Mouse (Mus musculus): ENCODE data around the gene Kat8. TPM values are rescaled to one million over a fixed set of nuclear protein-coding genes. Genes with fewer than 3 reads are reported as not detected.
A peak's percentile ranks its signal among the peaks of the same experiment; 100 is the strongest.
"Not testable (repeated sequence)": the region's sequence is repeated elsewhere in the genome, so short reads cannot be mapped to it uniquely, and the experiment has no call there.

Kat8 gene
- polyA plus RNA-seq, 1 experiment from 2014 or later = 51.2 TPM

DNA sequence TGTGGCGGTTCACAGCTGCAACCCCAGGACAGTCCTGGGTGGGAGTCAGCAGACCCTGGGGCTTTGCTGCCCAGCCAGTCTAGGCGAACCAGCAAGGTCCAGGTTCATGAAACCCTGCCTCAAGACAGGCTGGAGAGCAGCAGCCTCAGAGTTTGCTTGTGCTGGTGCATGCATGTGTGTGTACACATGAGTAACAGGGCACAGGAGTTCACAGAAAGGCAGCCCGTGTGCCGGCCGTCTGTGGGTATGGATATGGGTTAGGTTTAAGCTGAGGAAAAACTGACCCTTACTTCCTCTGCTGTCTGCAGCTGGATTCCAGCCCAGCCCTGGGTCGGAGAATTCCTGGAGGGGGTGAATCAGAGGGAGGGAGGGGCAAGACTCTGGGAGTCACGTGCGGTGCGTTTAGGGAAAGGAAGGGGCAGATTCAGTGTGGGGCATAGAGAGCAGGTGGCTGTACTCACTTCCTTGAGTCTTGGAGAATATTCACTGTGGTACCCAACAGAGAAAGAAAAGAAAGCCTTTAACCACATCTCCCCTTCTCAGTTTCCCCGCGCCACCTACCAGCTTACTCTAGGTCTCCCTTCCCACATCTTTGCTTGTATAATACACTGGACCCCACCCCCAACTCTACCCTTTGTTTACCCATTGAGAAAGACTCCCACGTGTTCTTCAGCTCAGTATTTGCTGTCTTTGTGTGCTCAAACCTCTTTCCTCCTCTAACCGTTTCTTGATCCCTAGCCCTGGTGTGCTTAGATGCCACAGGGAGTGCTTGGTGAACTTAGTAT lies 19.2 kb downstream of the Kat8 start:
- DNase-seq (no peak), ATAC-seq (ENCODE audit: low FRiP score, low TSS enrichment) (no peak)
- no peak overlapping the region for H3K4me3 ChIP-seq (replicated peaks; ENCODE audit: low read depth, low read length)
- H3K27ac ChIP-seq (replicated peaks; ENCODE audit: low read depth, low read length) = no peak overlapping the region
- 0 out of 2 replicates have a peak, but pooled peaks cover 8% of the 10 kb centered on the region for H3K4me1 ChIP-seq (ENCODE audit: control insufficient read depth, insufficient read depth, low read length)
- WGBS = 33% methylated on average over 13 of the region's 13 CpGs
- H3K9me3 ChIP-seq (ENCODE audit: control insufficient read depth, low read length) = no peaks in the 10 kb centered on the region
- peaks cover 17% of the 10 kb centered on the region for H3K27me3 ChIP-seq (ENCODE audit: control insufficient read depth, insufficient read depth, low read length)
- H3K9ac ChIP-seq (replicated peaks; ENCODE audit: low read length) = no peak overlapping the region
- H3K36me3 ChIP-seq (ENCODE audit: control insufficient read depth, insufficient read depth, low read length) = peaks cover 10% of the 10 kb centered on the region; the same call in 1 of the 2 replicates
- H3K4me2 ChIP-seq (ENCODE audit: low read length) = no peak overlapping the region

DNA sequence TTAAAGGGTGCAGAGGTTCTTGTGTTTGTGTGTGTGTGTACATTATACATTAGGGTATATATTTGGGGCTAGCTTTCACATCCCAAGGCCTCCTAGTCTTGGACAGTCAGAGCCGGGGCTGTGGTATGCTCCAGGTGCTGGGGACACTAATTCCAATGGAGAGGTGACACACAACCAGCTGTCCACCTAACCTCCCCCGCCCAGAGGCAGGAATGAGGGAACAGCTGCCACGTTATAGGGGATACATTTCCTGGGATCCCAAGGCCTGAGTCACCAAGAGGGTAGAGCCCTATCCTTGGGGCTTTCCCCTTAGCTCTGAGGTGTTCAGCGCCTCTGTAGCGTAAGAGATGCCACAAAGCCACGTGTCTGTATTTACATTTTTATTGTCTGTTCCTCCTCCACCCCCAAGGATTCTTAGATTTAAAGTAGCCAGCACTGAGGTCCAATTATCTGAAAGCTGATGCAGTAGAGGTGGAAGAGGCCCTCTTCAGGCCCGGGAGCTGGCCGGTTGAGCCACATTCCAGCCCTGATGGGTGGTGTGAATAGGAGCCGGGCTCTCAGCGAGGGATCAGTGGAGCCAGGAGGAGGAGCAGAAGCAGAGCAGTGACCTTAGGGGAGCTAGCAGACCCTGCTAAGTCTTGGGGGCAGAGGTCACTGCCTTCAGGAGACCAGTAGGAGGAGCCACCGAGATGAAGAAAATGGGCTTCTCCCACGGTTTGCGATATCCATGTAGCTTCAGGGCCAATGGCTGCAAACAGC lies 20.1 kb downstream of the Kat8 start:
- no peak overlapping the region for H3K4me3 ChIP-seq (replicated peaks; ENCODE audit: low read depth, low read length)
- 0 out of 2 replicates have a peak, but pooled peaks cover under 1% of the 10 kb centered on the region for H3K36me3 ChIP-seq (ENCODE audit: control insufficient read depth, insufficient read depth, low read length)
- WGBS = 13% methylated on average over 13 of the region's 13 CpGs
- ATAC-seq (ENCODE audit: low FRiP score, low TSS enrichment) (no peak), DNase-seq (no peak)
- H3K4me2 ChIP-seq (ENCODE audit: low read length) = no peak overlapping the region
- no peak overlapping the region for H3K27ac ChIP-seq (replicated peaks; ENCODE audit: low read depth, low read length)
- H3K27me3 ChIP-seq (ENCODE audit: control insufficient read depth, insufficient read depth, low read length) = peaks cover 17% of the 10 kb centered on the region
- no peaks in the 10 kb centered on the region for H3K9me3 ChIP-seq (ENCODE audit: control insufficient read depth, low read length)
- H3K9ac ChIP-seq (replicated peaks; ENCODE audit: low read length) = no peak overlapping the region
- 0 out of 2 replicates have a peak, but pooled peaks cover 8% of the 10 kb centered on the region for H3K4me1 ChIP-seq (ENCODE audit: control insufficient read depth, insufficient read depth, low read length)

DNA sequence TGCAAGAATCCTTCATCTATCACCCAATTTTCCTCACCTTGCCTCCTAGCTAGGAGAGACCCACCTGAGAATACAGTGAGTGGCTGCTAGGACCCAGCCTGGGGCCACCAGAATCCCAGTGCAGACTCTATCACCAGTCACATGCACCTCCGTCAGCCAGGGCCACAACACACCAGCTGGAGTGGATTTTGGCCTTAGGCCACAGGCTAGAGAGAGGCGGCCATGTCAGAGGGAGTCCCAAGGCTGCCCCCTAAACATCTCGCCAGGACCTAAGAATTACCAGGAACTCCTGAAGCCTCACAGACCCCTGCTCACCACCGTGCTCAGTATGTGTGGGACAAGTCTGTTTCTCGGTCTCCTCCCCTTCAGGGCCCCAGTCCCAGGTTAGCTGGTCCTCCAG lies 21.8 kb downstream of the Kat8 start:
- H3K27ac ChIP-seq (replicated peaks; ENCODE audit: low read depth, low read length) = no peak overlapping the region
- WGBS = 89% methylated on average over 5 of the region's 5 CpGs
- no peaks in the 10 kb centered on the region for H3K36me3 ChIP-seq (ENCODE audit: control insufficient read depth, insufficient read depth, low read length)
- H3K9me3 ChIP-seq (ENCODE audit: control insufficient read depth, low read length) = no peaks in the 10 kb centered on the region
- H3K4me3 ChIP-seq (replicated peaks; ENCODE audit: low read depth, low read length) = no peak overlapping the region
- ATAC-seq (ENCODE audit: low FRiP score, low TSS enrichment) (no peak), DNase-seq (no peak)
- H3K4me1 ChIP-seq (ENCODE audit: control insufficient read depth, insufficient read depth, low read length) = 0 out of 2 replicates have a peak, but pooled peaks cover 8% of the 10 kb centered on the region
- no peak overlapping the region for H3K9ac ChIP-seq (replicated peaks; ENCODE audit: low read length)
- H3K27me3 ChIP-seq (ENCODE audit: control insufficient read depth, insufficient read depth, low read length) = peaks cover 10% of the 10 kb centered on the region; the same call in 1 of the 2 replicates
- H3K4me2 ChIP-seq (ENCODE audit: low read length) = no peak overlapping the region

DNA sequence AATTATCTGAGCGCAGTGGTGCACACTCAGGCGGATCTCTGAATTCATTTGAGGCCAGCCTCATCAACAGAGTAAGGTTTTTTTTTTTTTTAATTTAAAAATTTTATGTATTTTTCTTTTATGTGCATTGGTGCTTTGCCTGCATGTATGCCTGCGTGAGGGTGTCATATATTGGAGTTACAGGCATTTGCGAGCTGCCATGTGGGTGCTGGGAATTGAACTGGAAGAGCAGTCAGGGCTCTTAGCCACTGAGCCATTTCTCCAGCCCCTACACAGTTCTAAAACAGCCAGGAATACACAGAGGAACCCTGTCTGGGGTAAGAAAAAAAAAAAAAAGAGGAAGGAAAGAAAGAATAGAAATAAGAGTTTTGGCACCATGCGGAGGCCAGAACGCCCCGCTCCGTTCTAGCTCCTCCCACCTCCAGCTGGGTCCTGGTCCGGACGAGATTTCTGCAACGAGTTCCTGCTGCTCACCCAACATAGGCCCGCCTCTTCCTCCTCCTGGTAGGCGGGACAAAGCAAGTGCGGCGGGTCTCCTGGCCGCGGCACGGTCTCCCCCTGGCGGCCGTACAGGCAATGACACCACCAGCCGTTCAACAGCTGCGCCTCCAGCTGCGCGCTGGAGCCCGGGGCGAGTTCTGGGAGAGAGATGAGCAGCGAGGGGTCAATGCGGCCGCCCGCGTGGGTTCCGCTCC lies 22.9 kb downstream of the Kat8 start:
- peak overlapping the region; percentile 79 for H3K27ac ChIP-seq (replicated peaks; ENCODE audit: low read depth, low read length)
- no peaks in the 10 kb centered on the region for H3K9me3 ChIP-seq (ENCODE audit: control insufficient read depth, low read length)
- H3K4me3 ChIP-seq (replicated peaks; ENCODE audit: low read depth, low read length) = peak overlapping the region; percentile 69
- WGBS = 7% methylated on average over 32 of the region's 32 CpGs
- ATAC-seq (ENCODE audit: low FRiP score, low TSS enrichment) = peak; percentile 95
- 0 out of 2 replicates have a peak, but pooled peaks cover 8% of the 10 kb centered on the region for H3K4me1 ChIP-seq (ENCODE audit: control insufficient read depth, insufficient read depth, low read length)
- H3K27me3 ChIP-seq (ENCODE audit: control insufficient read depth, insufficient read depth, low read length) = no peaks in the 10 kb centered on the region
- H3K9ac ChIP-seq (replicated peaks; ENCODE audit: low read length) = peak overlapping the region; percentile 77
- no peaks in the 10 kb centered on the region for H3K36me3 ChIP-seq (ENCODE audit: control insufficient read depth, insufficient read depth, low read length)
- DNase-seq = peak; percentile 97
- peak overlapping the region; percentile 92 for H3K4me2 ChIP-seq (ENCODE audit: low read length)

DNA sequence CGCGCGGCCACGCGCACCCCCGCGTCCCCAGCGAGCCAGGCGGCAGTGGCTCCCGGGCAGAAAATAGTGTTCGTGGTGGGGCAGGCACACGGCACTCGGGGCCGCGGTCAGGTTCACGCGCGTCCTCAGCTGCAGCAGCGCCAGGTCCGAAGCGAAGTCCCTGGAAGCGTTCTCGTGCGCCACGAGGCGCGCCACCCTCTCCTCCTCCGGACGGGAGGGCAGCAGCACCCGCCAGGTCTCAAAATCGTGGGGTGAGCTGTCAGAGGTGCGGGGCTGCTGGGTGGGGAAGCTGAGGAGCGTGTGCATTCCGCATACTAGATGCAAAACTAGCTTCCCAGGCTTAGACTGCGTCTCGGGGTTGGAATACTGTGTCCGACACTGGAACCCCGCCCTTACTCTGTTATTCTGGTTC lies 23.4 kb downstream of the Kat8 start:
- peak overlapping the region; percentile 79 for H3K27ac ChIP-seq (replicated peaks; ENCODE audit: low read depth, low read length)
- 0 out of 2 replicates have a peak, but pooled peaks cover 8% of the 10 kb centered on the region for H3K4me1 ChIP-seq (ENCODE audit: control insufficient read depth, insufficient read depth, low read length)
- DNase-seq (no peak), ATAC-seq (ENCODE audit: low FRiP score, low TSS enrichment) (no peak; the same call in none of the 2 replicates)
- H3K36me3 ChIP-seq (ENCODE audit: control insufficient read depth, insufficient read depth, low read length) = no peaks in the 10 kb centered on the region
- H3K4me2 ChIP-seq (ENCODE audit: low read length) = peak overlapping the region; percentile 92
- under 1% methylated on average over 37 of the region's 38 CpGs for WGBS
- peak overlapping the region; percentile 69 for H3K4me3 ChIP-seq (replicated peaks; ENCODE audit: low read depth, low read length)
- H3K9me3 ChIP-seq (ENCODE audit: control insufficient read depth, low read length) = no peaks in the 10 kb centered on the region
- no peaks in the 10 kb centered on the region for H3K27me3 ChIP-seq (ENCODE audit: control insufficient read depth, insufficient read depth, low read length)
- peak overlapping the region; percentile 77 for H3K9ac ChIP-seq (replicated peaks; ENCODE audit: low read length)

DNA sequence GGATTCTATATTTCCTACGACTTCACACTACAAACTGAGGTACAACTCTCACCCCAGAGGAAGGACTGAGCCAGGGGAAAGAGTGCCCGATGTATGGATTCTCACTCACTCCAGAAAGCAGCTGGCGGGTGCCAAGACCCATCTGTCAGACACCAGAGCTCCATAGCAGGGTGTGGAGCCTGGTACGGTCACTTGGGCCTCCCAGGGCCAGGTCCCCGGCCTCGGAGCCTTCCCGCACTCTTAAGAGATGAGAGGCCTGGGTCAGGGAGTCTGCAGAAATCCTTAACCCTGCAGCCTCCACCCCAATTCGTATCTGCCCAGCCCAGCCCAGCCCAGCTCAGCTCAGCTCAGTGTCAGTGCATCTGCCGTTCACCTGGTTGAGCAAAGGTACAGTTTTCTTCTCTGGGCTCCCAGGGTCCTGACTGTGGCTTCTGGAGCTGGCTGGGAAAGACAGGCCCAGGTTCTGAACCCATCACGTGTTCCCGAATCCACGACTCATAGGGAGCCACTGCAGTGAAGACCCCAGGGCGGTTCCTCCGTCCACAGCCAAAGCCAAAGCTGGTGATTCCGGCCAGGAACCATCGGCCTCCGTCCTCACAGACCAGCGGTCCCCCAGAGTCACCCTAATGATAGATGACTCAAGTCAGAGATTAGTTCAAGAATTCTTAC lies 24.0 kb downstream of the Kat8 start:
- Histone ChIP-seq H3K27ac (replicated peaks; ENCODE audit: low read depth, low read length) (peak overlapping the region; percentile 79), H3K36me3 (ENCODE audit: control insufficient read depth, insufficient read depth, low read length) (no peaks in the 10 kb centered on the region), H3K9me3 (ENCODE audit: control insufficient read depth, low read length) (no peaks in the 10 kb centered on the region), H3K4me3 (replicated peaks; ENCODE audit: low read depth, low read length) (peak overlapping the region; percentile 69), H3K27me3 (ENCODE audit: control insufficient read depth, insufficient read depth, low read length) (no peaks in the 10 kb centered on the region), H3K4me2 (ENCODE audit: low read length) (peak overlapping the region; percentile 92), H3K4me1 (ENCODE audit: control insufficient read depth, insufficient read depth, low read length) (0 out of 2 replicates have a peak, but pooled peaks cover 8% of the 10 kb centered on the region), H3K9ac (replicated peaks; ENCODE audit: low read length) (peak overlapping the region; percentile 77)
- DNase-seq (no peak), ATAC-seq (ENCODE audit: low FRiP score, low TSS enrichment) (no peak)
- WGBS = 53% methylated on average over 18 of the region's 18 CpGs

DNA sequence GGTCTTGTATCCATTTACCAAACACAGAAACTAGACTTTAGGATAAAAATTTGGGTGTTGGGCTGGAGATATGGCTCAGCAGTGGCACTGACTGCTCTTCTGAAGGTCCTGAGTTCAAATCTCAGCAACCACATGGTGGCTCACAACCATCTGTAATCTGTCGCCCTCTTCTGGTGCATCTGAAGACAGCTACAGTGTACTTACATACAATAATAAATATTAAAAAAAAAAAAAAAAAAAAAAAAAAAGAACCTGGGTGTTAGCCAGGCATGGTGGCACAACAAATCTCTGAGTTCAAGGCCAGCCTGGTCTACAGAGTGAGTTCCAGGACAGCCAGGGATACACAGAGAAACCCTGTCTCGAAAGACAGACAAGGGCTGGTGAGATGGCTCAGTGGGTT lies 29.8 kb downstream of the Kat8 start:
- H3K27me3 ChIP-seq (ENCODE audit: control insufficient read depth, insufficient read depth, low read length); H3K9me3 ChIP-seq (ENCODE audit: control insufficient read depth, low read length); H3K4me2 ChIP-seq (ENCODE audit: low read length); H3K4me1 ChIP-seq (ENCODE audit: control insufficient read depth, insufficient read depth, low read length); H3K9ac ChIP-seq (replicated peaks; ENCODE audit: low read length); ATAC-seq (ENCODE audit: low FRiP score, low TSS enrichment); H3K36me3 ChIP-seq (ENCODE audit: control insufficient read depth, insufficient read depth, low read length); H3K27ac ChIP-seq (replicated peaks; ENCODE audit: low read depth, low read length); H3K4me3 ChIP-seq (replicated peaks; ENCODE audit: low read depth, low read length); DNase-seq: not testable (repeated sequence)
- 53% methylated on average over 2 of the region's 2 CpGs for WGBS

DNA sequence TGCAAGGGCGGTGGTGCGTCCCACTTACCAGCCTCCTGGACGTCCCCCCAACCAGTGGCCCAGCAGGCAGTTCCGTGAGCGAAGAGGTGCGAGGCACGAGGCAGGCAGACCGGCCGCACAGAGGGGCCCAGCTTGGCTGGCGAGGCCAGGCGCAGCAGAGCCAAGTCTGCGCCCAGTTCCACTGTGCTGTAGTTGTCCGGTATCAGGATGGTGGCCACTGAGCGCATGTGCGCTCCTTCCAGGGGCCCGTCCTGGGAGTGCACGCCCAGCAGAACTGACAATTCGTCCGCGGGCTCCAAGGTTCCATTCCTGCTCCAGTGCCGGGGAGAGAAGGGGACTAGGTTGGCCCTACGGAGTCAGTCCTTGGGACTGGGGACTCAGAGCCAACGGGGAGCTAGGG lies 32.3 kb downstream of the Kat8 start:
- Histone ChIP-seq H3K27ac (replicated peaks; ENCODE audit: low read depth, low read length) (no peak overlapping the region), H3K4me2 (ENCODE audit: low read length) (no peak overlapping the region), H3K9me3 (ENCODE audit: control insufficient read depth, low read length) (no peaks in the 10 kb centered on the region), H3K27me3 (ENCODE audit: control insufficient read depth, insufficient read depth, low read length) (no peaks in the 10 kb centered on the region; the same call in 1 of the 2 replicates), H3K4me3 (replicated peaks; ENCODE audit: low read depth, low read length) (no peak overlapping the region), H3K4me1 (ENCODE audit: control insufficient read depth, insufficient read depth, low read length) (no peaks in the 10 kb centered on the region), H3K36me3 (ENCODE audit: control insufficient read depth, insufficient read depth, low read length) (no peaks in the 10 kb centered on the region), H3K9ac (replicated peaks; ENCODE audit: low read length) (no peak overlapping the region)
- no peak for ATAC-seq (ENCODE audit: low FRiP score, low TSS enrichment)
- WGBS = 12% methylated on average over 23 of the region's 23 CpGs
- no peak for DNase-seq

Measured in midbrain, embryonic 14.5 days (tissue).